Mouse (Mus musculus) kidney, adult 9 months (tissue): ENCODE measurements around the gene AC134908.4.
"Not testable (repeated sequence)": the region's sequence is repeated elsewhere in the genome, so short reads cannot be mapped to it uniquely, and the experiment has no call there.

Source experiments
- DNase-seq: peaks from one replicate; pipeline ENCODE4 v3.0.0; 2022

Gene AC134908.4

GRCm38 (mm10) chr17:25830806-25831431, 35.5 kb upstream of the AC134908.4 start:
- no peak for DNase-seq

GRCm38 (mm10) chr17:25830200-25830753, 34.8 kb upstream of the AC134908.4 start:
- DNase-seq = no peak

- no peak for DNase-seq
Measured at GRCm38 (mm10) chr17:25829558-25830017, 34.1 kb upstream of the AC134908.4 start.

GRCm38 (mm10) chr17:25828712-25829557, 33.5 kb upstream of the AC134908.4 start, which contains the start of gene Jmjd8:
Jmjd8 (plus strand) TSS chr17:25828867.
- DNase-seq = peak; percentile 86

GRCm38 (mm10) chr17:25828223-25828594, 32.8 kb upstream of the AC134908.4 start:
- DNase-seq = no peak

- no peak for DNase-seq
Measured at GRCm38 (mm10) chr17:25827546-25828222, 32.2 kb upstream of the AC134908.4 start.

GRCm38 (mm10) chr17:25827011-25827410, 31.6 kb upstream of the AC134908.4 start:
- no peak for DNase-seq

GRCm38 (mm10) chr17:25825984-25826570, 30.6 kb upstream of the AC134908.4 start:
- DNase-seq = no peak

GRCm38 (mm10) chr17:25825311-25825710, 29.9 kb upstream of the AC134908.4 start:
- no peak for DNase-seq

- no peak for DNase-seq
Measured at GRCm38 (mm10) chr17:25824362-25825142, 29.1 kb upstream of the AC134908.4 start.

GRCm38 (mm10) chr17:25823452-25823851, 28.0 kb upstream of the AC134908.4 start, which contains the start of gene Wdr24:
Wdr24 (plus strand) TSS chr17:25823627.
- peak; percentile 86 for DNase-seq

GRCm38 (mm10) chr17:25818851-25819780, 23.7 kb upstream of the AC134908.4 start:
- no peak for DNase-seq

GRCm38 (mm10) chr17:25817662-25818061, 22.2 kb upstream of the AC134908.4 start:
- DNase-seq = no peak

- DNase-seq = peak; percentile 85
Measured at GRCm38 (mm10) chr17:25813471-25813870, 18.0 kb upstream of the AC134908.4 start.

- no peak for DNase-seq
Measured at GRCm38 (mm10) chr17:25810890-25811289, 15.4 kb upstream of the AC134908.4 start.

- no peak for DNase-seq
Measured at GRCm38 (mm10) chr17:25809606-25810340, 14.3 kb upstream of the AC134908.4 start.

- DNase-seq = peak; percentile 64
Measured at GRCm38 (mm10) chr17:25808789-25809605, 13.5 kb upstream of the AC134908.4 start, which contains the start of gene Fbxl16. Fbxl16 (plus strand) TSS chr17:25809085.

- no peak for DNase-seq
Measured at GRCm38 (mm10) chr17:25808028-25808427, 12.6 kb upstream of the AC134908.4 start.

GRCm38 (mm10) chr17:25807452-25807851, 12.0 kb upstream of the AC134908.4 start:
- not testable (repeated sequence) for DNase-seq
